Mouse (Mus musculus) limb, embryonic 14.5 days (tissue): Measurements from ENCODE around the gene Rad51b. TPM values are rescaled to one million over a fixed set of nuclear protein-coding genes. Genes with fewer than 3 reads are reported as not detected.
A peak's percentile ranks its signal among the peaks of the same experiment; 100 is the strongest.

Source experiments
- ATAC-seq: fragments of 200-750 bp; cut with Nextera tagmentation; 2 replicates; pipeline ENCODE4 v1.8.0; 2017; ENCODE audit warnings: low read depth, moderate number of reproducible peaks, moderate TSS enrichment; ENCODE audit not compliant: low FRiP score
- DNase-seq: peaks from one replicate; pipeline ENCODE4 v3.0.0-alpha.2; 2015; ENCODE audit warnings: low spot score
- H3K27ac ChIP-seq: fragments of 300-500 bp; sonication (generic); replicated peaks from 2 replicates; pipeline ENCODE4 v1.5.1; 2014; ENCODE audit warnings: low read depth, mild to moderate bottlenecking, low read length, moderate library complexity, mixed read lengths
- H3K27me3 ChIP-seq: fragments of 300-500 bp; sonication (generic); 2 replicates; pipeline ENCODE4 v1.6.1; 2014; ENCODE audit warnings: low read length, mixed read lengths; ENCODE audit not compliant: control insufficient read depth, insufficient read depth
- H3K36me3 ChIP-seq: fragments of 300-500 bp; sonication (generic); 2 replicates; pipeline ENCODE4 v1.6.1; 2014; ENCODE audit warnings: mild to moderate bottlenecking, low read length, moderate library complexity, mixed read lengths; ENCODE audit not compliant: control insufficient read depth, insufficient read depth
- H3K4me1 ChIP-seq: fragments of 300-500 bp; sonication (generic); 2 replicates; pipeline ENCODE4 v1.6.1; 2014; ENCODE audit warnings: antibody characterized with exemption, low read length, mixed read lengths; ENCODE audit not compliant: control insufficient read depth, insufficient read depth
- H3K4me2 ChIP-seq: fragments of 300-500 bp; sonication (generic); replicated peaks from 2 replicates; pipeline ENCODE4 v1.6.1; 2014; ENCODE audit warnings: low read depth, mild to moderate bottlenecking, low read length, moderate library complexity; ENCODE audit not compliant: severe bottlenecking
- H3K4me3 ChIP-seq: fragments of 300-500 bp; sonication (generic); replicated peaks from 2 replicates; pipeline ENCODE4 v1.5.1; 2014; ENCODE audit warnings: low read length
- H3K9ac ChIP-seq: fragments of 300-500 bp; sonication (generic); 2 replicates; pipeline ENCODE4 v1.6.1; 2014; ENCODE audit warnings: mild to moderate bottlenecking, low read depth, low read length, moderate library complexity; ENCODE audit not compliant: severe bottlenecking
- H3K9me3 ChIP-seq: fragments of 300-500 bp; sonication (generic); 2 replicates; pipeline ENCODE4 v1.6.1; 2016; ENCODE audit warnings: low read length; ENCODE audit not compliant: control insufficient read depth
- POLR2A ChIP-seq: fragments of 200-500 bp; IDR thresholded peaks from 2 replicates; pipeline ENCODE4 v1.8.0; 2012; ENCODE audit warnings: inconsistent platforms, mild to moderate bottlenecking, moderate library complexity, borderline replicate concordance; ENCODE audit not compliant: insufficient read depth, insufficient read length; ENCODE audit errors: extremely low read depth
- WGBS: fragments of 180-500 bp; shearing (Covaris S2); extraction: QIAGEN DNeasy Blood & Tissue Kit; methylation state at CpG from one replicate; pipeline ENCODE4 v1.1.7; 2014; 5-methylcytosine and 5-hydroxymethylcytosine counted together
- polyA plus RNA-seq, 2 experiments: library from polyadenylated mRNA; depleted of rRNA in 1 of 2; stranded (reverse) in 1 of 2; unstranded in 1 of 2; fragments of >200 nt; fragmentation: Nextera tagmentation in 1 of 2; extraction: Ambion mirVana in 1 of 2; gene quantifications; 2 replicates each; pipeline versions ENCODE4 v1.2.1 to v1.2.3; 2012 to 2014

The Rad51b gene
- polyA plus RNA-seq, 2 experiments = 3.2 to 5.7 TPM

DNA sequence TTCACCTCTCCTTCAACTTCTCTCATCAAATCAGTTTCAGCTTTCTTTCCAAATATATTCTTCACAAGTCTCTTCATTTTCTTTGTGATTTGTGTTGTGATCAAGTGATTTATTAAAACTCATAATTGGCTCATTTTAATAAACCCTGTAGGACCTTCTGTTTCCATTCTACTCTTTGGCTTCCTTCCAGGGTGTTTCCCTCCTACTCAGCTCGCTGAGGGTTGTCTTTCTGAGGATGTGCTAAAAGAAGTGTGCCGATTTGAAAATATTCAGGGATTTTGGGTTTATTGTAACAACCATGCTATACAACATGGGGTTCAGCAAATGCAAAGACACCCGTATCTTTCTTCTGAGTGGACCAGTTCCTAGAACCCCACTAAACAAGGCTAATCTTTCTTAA is 361.8 kb downstream of the Rad51b start:
- WGBS = 60% methylated on average over 3 of the region's 3 CpGs
- TF ChIP-seq POLR2A = no peak
- H3K4me3 ChIP-seq = no peak overlapping the region
- ATAC-seq = no peak
- no peak overlapping the region for H3K4me2 ChIP-seq
- DNase-seq = no peak
- peaks cover 37% of the 10 kb centered on the region for H3K4me1 ChIP-seq
- no peaks in the 10 kb centered on the region for H3K9me3 ChIP-seq
- no peak overlapping the region for H3K9ac ChIP-seq
- no peaks in the 10 kb centered on the region for H3K27me3 ChIP-seq
- H3K36me3 ChIP-seq = no peaks in the 10 kb centered on the region
- H3K27ac ChIP-seq = no peak overlapping the region

DNA sequence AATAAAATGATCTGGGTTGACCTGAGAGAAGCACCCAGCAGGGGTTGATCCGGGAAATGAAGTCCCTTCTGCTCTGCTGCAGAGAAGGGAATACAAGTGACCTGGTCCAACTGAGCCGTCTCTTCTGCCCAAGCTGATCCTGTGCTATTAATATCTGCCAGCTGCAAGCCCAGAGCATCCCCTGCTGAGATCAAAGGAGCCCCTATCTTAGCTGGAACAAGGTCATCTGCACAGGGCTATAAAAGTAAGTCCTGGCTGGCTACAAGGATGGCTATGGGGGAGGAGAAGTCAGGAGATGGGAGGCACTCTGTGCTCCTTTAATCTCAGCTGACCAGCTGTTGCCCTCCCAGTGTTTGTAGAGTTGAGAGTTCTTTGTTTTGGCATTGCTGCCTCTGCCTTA is 364.2 kb downstream of the Rad51b start:
- no peak for DNase-seq
- peaks cover 43% of the 10 kb centered on the region for H3K4me1 ChIP-seq
- H3K27me3 ChIP-seq = no peaks in the 10 kb centered on the region
- H3K9me3 ChIP-seq = no peaks in the 10 kb centered on the region
- H3K9ac ChIP-seq = no peak overlapping the region
- H3K36me3 ChIP-seq = no peaks in the 10 kb centered on the region
- no peak overlapping the region for H3K4me2 ChIP-seq
- peak overlapping the region; percentile 5 for H3K27ac ChIP-seq
- H3K4me3 ChIP-seq = no peak overlapping the region
- 11% methylated on average over 2 of the region's 2 CpGs for WGBS
- peak; percentile 69 for ATAC-seq
- no peak for TF ChIP-seq POLR2A

GRCm38 (mm10) chr12:79663131-79663892 is 366.2 kb downstream of the Rad51b start:
- no peak overlapping the region for H3K4me2 ChIP-seq
- 6% methylated on average over 10 of the region's 10 CpGs for WGBS
- peaks cover 4% of the 10 kb centered on the region; the same call in 1 of the 2 replicates for H3K9me3 ChIP-seq
- H3K9ac ChIP-seq = no peak overlapping the region
- peaks cover 43% of the 10 kb centered on the region for H3K4me1 ChIP-seq
- no peak for TF ChIP-seq POLR2A
- no peaks in the 10 kb centered on the region for H3K27me3 ChIP-seq
- peak overlapping the region; percentile 71 for H3K27ac ChIP-seq
- no peaks in the 10 kb centered on the region for H3K36me3 ChIP-seq
- no peak overlapping the region for H3K4me3 ChIP-seq
- DNase-seq (peak; percentile 80), ATAC-seq (peak; percentile 41; the same call in 1 of the 2 replicates)

GRCm38 (mm10) chr12:79663893-79664574 is 367.0 kb downstream of the Rad51b start:
- WGBS = 39% methylated on average over 7 of the region's 7 CpGs
- no peak for TF ChIP-seq POLR2A
- Histone ChIP-seq H3K27me3 (no peaks in the 10 kb centered on the region), H3K27ac (peak overlapping the region; percentile 71), H3K36me3 (no peaks in the 10 kb centered on the region), H3K9me3 (peaks cover 4% of the 10 kb centered on the region; the same call in 1 of the 2 replicates), H3K9ac (no peak overlapping the region), H3K4me1 (peaks cover 43% of the 10 kb centered on the region), H3K4me2 (no peak overlapping the region), H3K4me3 (no peak overlapping the region)
- ATAC-seq (no peak), DNase-seq (no peak)

GRCm38 (mm10) chr12:79674846-79675439 is 377.9 kb downstream of the Rad51b start:
- peak overlapping the region; percentile 10; the same call in 1 of the 2 replicates for H3K4me2 ChIP-seq

More at GRCm38 (mm10) chr12:79674846-79675439, 377.9 kb downstream of the Rad51b start:
- H3K4me3 ChIP-seq = no peak overlapping the region
- peak; percentile 50 for DNase-seq
- peak overlapping the region; percentile 77 for H3K27ac ChIP-seq
- H3K9me3 ChIP-seq = no peaks in the 10 kb centered on the region
- H3K36me3 ChIP-seq = no peaks in the 10 kb centered on the region
- no peaks in the 10 kb centered on the region for H3K27me3 ChIP-seq
- peak; percentile 58 for ATAC-seq
- TF ChIP-seq POLR2A = no peak
- H3K4me1 ChIP-seq = peaks cover 42% of the 10 kb centered on the region
- 21% methylated on average over 11 of the region's 11 CpGs for WGBS
- H3K9ac ChIP-seq = no peak overlapping the region; the same call in 1 of the 2 replicates
